Mouse (Mus musculus) spleen, adult 12 weeks (tissue): ENCODE data around the gene Gm5798.
"Not testable (repeated sequence)": the region's sequence is repeated elsewhere in the genome, so short reads cannot be mapped to it uniquely, and the experiment has no call there.

Source experiments
- DNase-seq: peaks from one replicate; pipeline ENCODE4 v3.0.0; 2022; ENCODE audit warnings: low spot score

The Gm5798 gene

DNA sequence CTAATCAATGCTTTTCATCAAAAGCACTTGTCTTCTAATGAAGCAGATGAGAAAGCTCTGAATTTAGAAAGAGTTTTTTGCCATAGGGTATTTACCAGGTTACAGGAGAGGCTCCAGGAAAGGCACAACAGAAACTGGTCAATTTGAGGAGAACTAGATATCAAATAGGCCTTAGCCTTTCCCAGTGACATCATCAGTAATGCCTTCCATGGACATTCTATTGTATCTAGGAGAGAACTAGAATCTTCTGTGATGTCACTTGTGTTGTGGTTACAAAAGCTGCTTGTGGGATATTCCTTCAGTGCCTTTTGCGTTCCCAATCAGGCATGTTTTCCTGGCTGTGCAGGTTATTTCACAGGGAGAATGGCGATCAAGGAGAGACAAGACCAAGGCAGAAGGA is at the start of gene Gm5798:
Gene Gm5798, plus strand, starts transcription at position 301 of the 400 bp plus-strand sequence.
- not testable (repeated sequence) for DNase-seq

DNA sequence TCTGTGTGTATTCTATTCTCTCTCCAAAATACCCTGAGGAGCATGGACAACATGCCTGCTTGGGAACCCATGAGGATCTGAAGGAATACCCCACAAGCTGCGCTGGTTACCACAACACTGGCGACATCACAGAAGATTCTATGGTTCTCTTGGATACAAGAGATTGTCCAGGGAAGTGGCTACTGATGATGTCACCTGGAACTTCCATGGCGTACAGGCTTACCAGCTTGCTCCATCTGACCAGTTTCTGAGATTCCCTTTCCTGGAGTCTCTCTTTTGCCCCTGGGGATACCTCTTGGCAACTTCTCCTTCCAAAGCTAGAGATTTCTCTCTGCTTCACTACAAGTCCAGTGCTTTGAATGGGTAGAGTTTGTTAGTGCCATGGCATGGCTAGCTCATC is 37.9 kb downstream of the Gm5798 start, which contains the start of gene Gm7945:
Gene Gm7945, minus strand, starts transcription at position 101 of the 400 bp plus-strand sequence.
- DNase-seq, result not testable (repeated sequence)
